Mouse (Mus musculus) cerebellum, adult 8-10 months (tissue): Measurements from ENCODE around the gene Sema4d.

Experiments
- DNase-seq: peaks from one replicate; pipeline ENCODE4 v3.0.0; 2022

The Sema4d gene

GRCm38 (mm10) chr13:51777048-51777737, 16.4 kb downstream of the Sema4d start:
- peak; percentile 91 for DNase-seq

- no peak for DNase-seq
Measured at GRCm38 (mm10) chr13:51776160-51776737, 17.3 kb downstream of the Sema4d start.

- peak; percentile 70 for DNase-seq
Measured at GRCm38 (mm10) chr13:51771802-51772206, 21.7 kb downstream of the Sema4d start.

- DNase-seq: no peak
Measured at GRCm38 (mm10) chr13:51770647-51771427, 22.7 kb downstream of the Sema4d start.

GRCm38 (mm10) chr13:51767991-51768761, 25.4 kb downstream of the Sema4d start:
- DNase-seq: no peak

GRCm38 (mm10) chr13:51767513-51767912, 26.0 kb downstream of the Sema4d start:
- DNase-seq: no peak

- DNase-seq: no peak
Measured at GRCm38 (mm10) chr13:51766756-51767155, 26.8 kb downstream of the Sema4d start.

- DNase-seq: no peak
Measured at GRCm38 (mm10) chr13:51765369-51765768, 28.2 kb downstream of the Sema4d start.

- no peak for DNase-seq
Measured at GRCm38 (mm10) chr13:51763019-51763698, 30.4 kb downstream of the Sema4d start.

GRCm38 (mm10) chr13:51761186-51761813, 32.2 kb downstream of the Sema4d start:
- no peak for DNase-seq

- DNase-seq: no peak
Measured at GRCm38 (mm10) chr13:51759256-51759987, 34.1 kb downstream of the Sema4d start.

- no peak for DNase-seq
Measured at GRCm38 (mm10) chr13:51758428-51758827, 35.1 kb downstream of the Sema4d start.

GRCm38 (mm10) chr13:51757099-51757498, 36.4 kb downstream of the Sema4d start:
- DNase-seq: no peak

GRCm38 (mm10) chr13:51756563-51756962, 37.0 kb downstream of the Sema4d start:
- DNase-seq: no peak

- DNase-seq: no peak
Measured at GRCm38 (mm10) chr13:51756019-51756418, 37.5 kb downstream of the Sema4d start.

GRCm38 (mm10) chr13:51755584-51755983, 38.0 kb downstream of the Sema4d start:
- no peak for DNase-seq

GRCm38 (mm10) chr13:51754559-51755126, 38.9 kb downstream of the Sema4d start:
- no peak for DNase-seq

GRCm38 (mm10) chr13:51753802-51754444, 39.6 kb downstream of the Sema4d start:
- DNase-seq: no peak

- DNase-seq: no peak
Measured at GRCm38 (mm10) chr13:51753168-51753465, 40.4 kb downstream of the Sema4d start.

GRCm38 (mm10) chr13:51752346-51753167, 41.0 kb downstream of the Sema4d start:
- no peak for DNase-seq
